Comparison of ENCODE assay signal across 13 mouse cellular contexts in the genomic region with DNA sequence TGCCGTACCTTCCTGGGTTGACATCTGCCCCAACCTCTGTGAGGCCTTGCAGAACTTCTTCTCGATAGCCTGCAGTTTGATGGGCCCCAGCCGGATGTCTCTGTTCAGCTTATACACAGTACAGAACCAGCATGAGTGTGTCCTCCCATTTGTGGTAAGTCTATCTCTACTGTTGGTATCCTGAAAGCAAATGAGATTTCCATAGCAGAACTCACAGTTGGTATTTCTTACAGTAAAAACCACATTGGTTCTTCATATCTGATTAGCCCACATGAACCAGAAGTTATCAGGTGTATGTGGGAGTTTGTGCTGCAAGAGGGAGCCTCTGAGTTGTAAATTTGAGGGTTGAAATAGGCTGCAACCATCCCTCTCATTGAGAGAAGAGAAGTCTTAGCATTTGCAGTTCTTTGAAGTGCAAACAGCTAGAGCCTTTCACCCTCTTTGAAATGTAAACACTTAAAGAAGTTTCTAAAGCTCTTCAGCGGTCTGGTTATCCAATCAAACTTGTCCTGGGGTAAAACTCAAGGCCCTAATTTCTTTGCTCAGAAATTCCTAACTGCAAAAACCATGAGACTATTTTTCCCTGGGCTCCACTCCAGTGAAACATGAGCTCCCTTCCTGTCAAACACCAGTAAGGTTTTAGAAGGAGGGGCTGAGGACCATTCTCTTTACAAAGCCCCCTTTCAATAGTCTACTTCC. TPM values are rescaled to one million over a fixed set of nuclear protein-coding genes. Genes with fewer than 3 reads are reported as not detected.
DNase-seq lines count a peak whose midpoint lies in the region; ATAC-seq lines count a peak whose summit lies in the region.
"Had no signal": no experiment of that assay in that cellular context is flagged by ENCODE, and none has a peak within 500 bp of the region (broad histone marks: within the 10 kb centered on the region; RNA-seq: fewer than 3 reads in every experiment).

No protein-coding gene starts in this region.

- H3K9ac ChIP-seq in limb, embryonic 12.5 days (replicated peaks) = no peak overlapping the region
- no peak overlapping the region for H3K9ac ChIP-seq in forebrain, embryonic 16.5 days (replicated peaks; ENCODE audit: low read depth, low read length)
- H3K9ac ChIP-seq: hindbrain, embryonic 12.5 days had no signal

- WGBS in limb, embryonic 12.5 days = 52% methylated on average over 4 of the region's 4 CpGs
- 56% methylated on average over 4 of the region's 4 CpGs for WGBS in forebrain, embryonic 16.5 days

- peak overlapping the region; percentile 64 for H3K27ac ChIP-seq in limb, embryonic 12.5 days
- H3K27ac ChIP-seq in forebrain, embryonic 16.5 days (ENCODE audit: low read length) = no peak overlapping the region
- H3K27ac ChIP-seq: hindbrain, embryonic 12.5 days; left cerebral cortex, adult 2 months had no signal

- H3K4me3 ChIP-seq in limb, embryonic 12.5 days (replicated peaks) = no peak overlapping the region
- no peak overlapping the region for H3K4me3 ChIP-seq in forebrain, embryonic 16.5 days (replicated peaks; ENCODE audit: low read length)
- H3K4me3 ChIP-seq: erythroblast, embryonic 14.5 days; hindbrain, embryonic 12.5 days; left cerebral cortex, adult 2 months had no signal

- ATAC-seq in limb, embryonic 12.5 days (ENCODE audit: insufficient number of reproducible peaks, insufficient read depth, low FRiP score, low TSS enrichment, low read depth) = no peak
- ATAC-seq in forebrain, embryonic 16.5 days = no peak

- no peaks in the 10 kb centered on the region for H3K27me3 ChIP-seq in limb, embryonic 12.5 days
- no peaks in the 10 kb centered on the region for H3K27me3 ChIP-seq in forebrain, embryonic 16.5 days (replicated peaks; ENCODE audit: control insufficient read depth, insufficient read depth, low read length)
- H3K27me3 ChIP-seq: hindbrain, embryonic 12.5 days had no signal

- peak; percentile 11 for DNase-seq in embryo, embryonic 10 days (ENCODE audit: low spot score)
- no peak for DNase-seq in embryo, embryonic 9.5 days (ENCODE audit: extremely low spot score)
- DNase-seq in thymus, postnatal 25 days = peak; percentile 10
- DNase-seq in thymus, postnatal 10 days (ENCODE audit: low spot score in 2 of 2) = no peak
- no peak for DNase-seq in adrenal gland, postnatal 4 days (ENCODE audit: low spot score in 2 of 2)
- DNase-seq in kidney, postnatal 14 days = no peak
- DNase-seq: gastrocnemius, postnatal 36 days; right cerebral cortex, postnatal 14 days had no signal

- no peaks in the 10 kb centered on the region for H3K36me3 ChIP-seq in limb, embryonic 12.5 days
- H3K36me3 ChIP-seq in forebrain, embryonic 16.5 days (ENCODE audit: control insufficient read depth, insufficient read depth) = no peaks in the 10 kb centered on the region
- H3K36me3 ChIP-seq: hindbrain, embryonic 12.5 days had no signal

- H3K4me2 ChIP-seq in limb, embryonic 12.5 days = no peak overlapping the region
- no peak overlapping the region for H3K4me2 ChIP-seq in forebrain, embryonic 16.5 days (ENCODE audit: low read length)
- H3K4me2 ChIP-seq: hindbrain, embryonic 12.5 days had no signal

- peaks cover 3% of the 10 kb centered on the region for H3K4me1 ChIP-seq in limb, embryonic 12.5 days (replicated peaks)
- no peaks in the 10 kb centered on the region for H3K4me1 ChIP-seq in forebrain, embryonic 16.5 days (replicated peaks; ENCODE audit: control insufficient read depth, insufficient read depth, low read length)

- H3K9me3 ChIP-seq in limb, embryonic 12.5 days = no peaks in the 10 kb centered on the region
- H3K9me3 ChIP-seq in forebrain, embryonic 16.5 days (ENCODE audit: control insufficient read depth, low read length) = 0 out of 2 replicates have a peak, but pooled peaks cover 2% of the 10 kb centered on the region
- H3K9me3 ChIP-seq: hindbrain, embryonic 12.5 days had no signal

RNA-seq across cellular contexts. Expression of gene M1ap, which starts 10.0 kb away (rescaled TPM):
- 0.20 and 0.32 TPM in 2 replicates for polyA plus RNA-seq in limb, embryonic 12.5 days (2016; fragmentation: Nextera tagmentation; extraction: Ambion mirVana)
- total RNA-seq in adrenal gland, postnatal 4 days (2021) = under 1 TPM in 1 of 2 experiments, not detected in 1; 0.14 TPM
- polyA plus RNA-seq in forebrain, embryonic 16.5 days (2015; fragmentation: Nextera tagmentation; extraction: Ambion mirVana) = not detected in 2 replicates
- total RNA-seq: gastrocnemius, postnatal 36 days; left cerebral cortex, adult 2 months had no signal

RNA-seq across cellular contexts. Expression of gene Sema4f, which starts 17.1 kb away (rescaled TPM):
- polyA plus RNA-seq in limb, embryonic 12.5 days (2016; fragmentation: Nextera tagmentation; extraction: Ambion mirVana) = 3.8 and 4.2 TPM in 2 replicates
- total RNA-seq in adrenal gland, postnatal 4 days (2021) = 1 to 10 TPM; 2.0 to 3.5 TPM
- 16.3 and 18.7 TPM in 2 replicates for polyA plus RNA-seq in forebrain, embryonic 16.5 days (2015; fragmentation: Nextera tagmentation; extraction: Ambion mirVana)
- polyA plus RNA-seq: erythroblast, embryonic 14.5 days had no signal

Comparison
In these comparisons a context has a peak if more than half of its experiments do, and no peak if none do; other contexts are left out.
1. DNase-seq: peak in embryo, embryonic 10 days (single experiment) and thymus, postnatal 25 days (single experiment); none in embryo, embryonic 9.5 days (single experiment), thymus, postnatal 10 days (0 of 2), adrenal gland, postnatal 4 days (0 of 2) and kidney, postnatal 14 days (single experiment).